Mouse (Mus musculus) spleen, postnatal 36 days (tissue): Measurements from ENCODE around the gene Dxo.
"Not testable (repeated sequence)": the region's sequence is repeated elsewhere in the genome, so short reads cannot be mapped to it uniquely, and the experiment has no call there.

Experiments
- DNase-seq, 2 experiments: peaks; one replicate each; pipeline ENCODE4 v3.0.0; 2022; ENCODE audit warnings: low spot score in 2 of 2, mixed read lengths in 1 of 2

Dxo gene

GRCm38 (mm10) chr17:34836856-34837221, at the start of gene Dxo, which contains the start of gene Stk19:
TSS of gene Dxo (plus strand) at chr17:34837019.
TSS of gene Stk19 (minus strand) at chr17:34836945.
- DNase-seq = peak; percentile 93 to 94

- no peak for DNase-seq
Measured at GRCm38 (mm10) chr17:34795016-34795415, 41.8 kb upstream of the Dxo start.

GRCm38 (mm10) chr17:34795633-34796032, 41.2 kb upstream of the Dxo start:
- DNase-seq = no peak

GRCm38 (mm10) chr17:34796311-34797140, 40.3 kb upstream of the Dxo start:
- DNase-seq = no peak

- DNase-seq = not testable (repeated sequence)
Measured at GRCm38 (mm10) chr17:34797211-34797995, 39.4 kb upstream of the Dxo start.

- DNase-seq = not testable (repeated sequence)
Measured at GRCm38 (mm10) chr17:34798071-34798470, 38.7 kb upstream of the Dxo start.

GRCm38 (mm10) chr17:34798866-34799530, 37.8 kb upstream of the Dxo start:
- DNase-seq = no peak

GRCm38 (mm10) chr17:34799531-34799925, 37.3 kb upstream of the Dxo start:
- no peak for DNase-seq

GRCm38 (mm10) chr17:34800781-34801305, 36.0 kb upstream of the Dxo start:
- not testable (repeated sequence) for DNase-seq

GRCm38 (mm10) chr17:34802756-34803155, 34.1 kb upstream of the Dxo start:
- DNase-seq = not testable (repeated sequence)

- not testable (repeated sequence) for DNase-seq
Measured at GRCm38 (mm10) chr17:34803367-34803766, 33.5 kb upstream of the Dxo start.

GRCm38 (mm10) chr17:34804301-34804700, 32.5 kb upstream of the Dxo start, which contains the start of gene Cyp21a1:
TSS of gene Cyp21a1 (minus strand) at chr17:34804561.
- DNase-seq = not testable (repeated sequence)

- DNase-seq = no peak
Measured at GRCm38 (mm10) chr17:34804871-34805562, 31.8 kb upstream of the Dxo start.

GRCm38 (mm10) chr17:34807176-34807575, 29.6 kb upstream of the Dxo start:
- no peak for DNase-seq

GRCm38 (mm10) chr17:34808599-34809205, 28.1 kb upstream of the Dxo start:
- no peak for DNase-seq

GRCm38 (mm10) chr17:34810411-34810810, 26.4 kb upstream of the Dxo start:
- not testable (repeated sequence) for DNase-seq

GRCm38 (mm10) chr17:34810811-34811210, 26.0 kb upstream of the Dxo start:
- DNase-seq = not testable (repeated sequence)

GRCm38 (mm10) chr17:34811275-34811674, 25.5 kb upstream of the Dxo start:
- DNase-seq = no peak

- not testable (repeated sequence) for DNase-seq
Measured at GRCm38 (mm10) chr17:34813747-34814146, 23.1 kb upstream of the Dxo start.

- no peak for DNase-seq
Measured at GRCm38 (mm10) chr17:34814818-34815370, 21.9 kb upstream of the Dxo start.
